Mouse (Mus musculus) limb, embryonic 13.5 days (tissue): ENCODE results near the gene Lpcat1. TPM values are rescaled to one million over a fixed set of nuclear protein-coding genes. Genes with fewer than 3 reads are reported as not detected.

ENCODE experiments used
- ATAC-seq: fragments of 200-750 bp; cut with Nextera tagmentation; 2 replicates; pipeline ENCODE4 v1.8.0; 2017; ENCODE audit warnings: low read depth, moderate number of reproducible peaks, moderate TSS enrichment; ENCODE audit not compliant: low FRiP score
- H3K27ac ChIP-seq: fragments of 300-500 bp; sonication (generic); 2 replicates; pipeline ENCODE4 v1.5.1; 2015; ENCODE audit warnings: inconsistent platforms, mild to moderate bottlenecking, moderate library complexity
- H3K27me3 ChIP-seq: fragments of 300-500 bp; sonication (generic); 2 replicates; pipeline ENCODE4 v1.6.1; 2015; ENCODE audit warnings: mild to moderate bottlenecking, inconsistent platforms
- H3K36me3 ChIP-seq: fragments of 300-500 bp; sonication (generic); 2 replicates; pipeline ENCODE4 v1.6.1; 2015; ENCODE audit warnings: inconsistent platforms, mild to moderate bottlenecking, moderate library complexity
- H3K4me1 ChIP-seq: fragments of 300-500 bp; sonication (generic); 2 replicates; pipeline ENCODE4 v1.6.1; 2015; ENCODE audit warnings: inconsistent platforms
- H3K4me2 ChIP-seq: fragments of 300-500 bp; sonication (generic); replicated peaks from 2 replicates; pipeline ENCODE4 v1.6.1; 2015; ENCODE audit warnings: inconsistent platforms, mild to moderate bottlenecking, moderate library complexity
- H3K4me3 ChIP-seq: fragments of 300-500 bp; sonication (generic); 2 replicates; pipeline ENCODE4 v1.5.1; 2015; ENCODE audit warnings: moderate library complexity, mild to moderate bottlenecking, inconsistent platforms
- H3K9ac ChIP-seq: fragments of 300-500 bp; sonication (generic); 2 replicates; pipeline ENCODE4 v1.6.1; 2015; ENCODE audit warnings: mild to moderate bottlenecking, inconsistent platforms
- H3K9me3 ChIP-seq: fragments of 300-500 bp; sonication (generic); 2 replicates; pipeline ENCODE4 v1.6.1; 2016; ENCODE audit warnings: inconsistent platforms
- WGBS: fragments of 180-500 bp; shearing (Covaris S2); methylation state at CpG from one replicate; pipeline ENCODE4 v1.1.7; 2015; 5-methylcytosine and 5-hydroxymethylcytosine counted together
- polyA plus RNA-seq: library from polyadenylated mRNA; unstranded; fragments of >200 nt; fragmentation: Nextera tagmentation; extraction: Ambion mirVana; gene quantifications from 2 replicates; pipeline ENCODE4 v1.2.1, GENCODE M21; 2015

Gene Lpcat1
- polyA plus RNA-seq, 1 experiment from 2014 or later: 53.6 TPM

GRCm38 (mm10) chr13:73488105-73488504 is 21.1 kb downstream of the Lpcat1 start:
- Histone ChIP-seq H3K4me3 (no peak overlapping the region), H3K27me3 (no peaks in the 10 kb centered on the region), H3K4me1 (no peaks in the 10 kb centered on the region), H3K36me3 (peaks cover 89% of the 10 kb centered on the region), H3K27ac (no peak overlapping the region), H3K9me3 (0 out of 2 replicates have a peak, but pooled peaks cover 5% of the 10 kb centered on the region), H3K4me2 (no peak overlapping the region), H3K9ac (no peak overlapping the region)
- no peak for ATAC-seq
- 49% methylated on average over 3 of the region's 3 CpGs for WGBS

GRCm38 (mm10) chr13:73488707-73489106 is 21.7 kb downstream of the Lpcat1 start:
- ATAC-seq: no peak
- Histone ChIP-seq H3K27me3 (no peaks in the 10 kb centered on the region), H3K4me2 (no peak overlapping the region), H3K9me3 (0 out of 2 replicates have a peak, but pooled peaks cover 5% of the 10 kb centered on the region), H3K27ac (no peak overlapping the region), H3K9ac (no peak overlapping the region), H3K4me3 (no peak overlapping the region), H3K4me1 (no peaks in the 10 kb centered on the region), H3K36me3 (peaks cover 92% of the 10 kb centered on the region)
- WGBS: 86% methylated on average over 9 of the region's 9 CpGs

- H3K9ac ChIP-seq: no peak overlapping the region
- H3K9me3 ChIP-seq: 0 out of 2 replicates have a peak, but pooled peaks cover 5% of the 10 kb centered on the region
- H3K4me3 ChIP-seq: no peak overlapping the region
- ATAC-seq: no peak
- no peak overlapping the region for H3K4me2 ChIP-seq
- H3K27me3 ChIP-seq: no peaks in the 10 kb centered on the region
- H3K36me3 ChIP-seq: peaks cover 95% of the 10 kb centered on the region
- WGBS: 89% methylated on average over 3 of the region's 3 CpGs
- no peak overlapping the region for H3K27ac ChIP-seq
- H3K4me1 ChIP-seq: no peaks in the 10 kb centered on the region
Measured at GRCm38 (mm10) chr13:73489986-73490385, 23.0 kb downstream of the Lpcat1 start.

- Histone ChIP-seq H3K36me3 (peaks cover 95% of the 10 kb centered on the region), H3K27ac (no peak overlapping the region), H3K4me2 (no peak overlapping the region), H3K27me3 (no peaks in the 10 kb centered on the region), H3K9ac (no peak overlapping the region), H3K4me1 (no peaks in the 10 kb centered on the region), H3K4me3 (no peak overlapping the region), H3K9me3 (0 out of 2 replicates have a peak, but pooled peaks cover 5% of the 10 kb centered on the region)
- WGBS: 82% methylated on average over 8 of the region's 8 CpGs
- ATAC-seq: no peak
Measured at GRCm38 (mm10) chr13:73490564-73491170, 23.7 kb downstream of the Lpcat1 start.

- Histone ChIP-seq H3K4me3 (no peak overlapping the region), H3K4me2 (no peak overlapping the region), H3K36me3 (peaks cover 97% of the 10 kb centered on the region), H3K27ac (no peak overlapping the region), H3K27me3 (no peaks in the 10 kb centered on the region), H3K4me1 (no peaks in the 10 kb centered on the region), H3K9ac (no peak overlapping the region), H3K9me3 (no peaks in the 10 kb centered on the region)
- 94% methylated on average over 4 of the region's 4 CpGs for WGBS
- ATAC-seq: no peak
Measured at GRCm38 (mm10) chr13:73493183-73493582, 26.2 kb downstream of the Lpcat1 start.

- Histone ChIP-seq H3K9ac (no peak overlapping the region), H3K4me1 (no peaks in the 10 kb centered on the region), H3K4me3 (no peak overlapping the region), H3K4me2 (no peak overlapping the region), H3K9me3 (no peaks in the 10 kb centered on the region), H3K27me3 (no peaks in the 10 kb centered on the region), H3K36me3 (peaks cover 97% of the 10 kb centered on the region), H3K27ac (no peak overlapping the region)
- ATAC-seq: no peak
- 95% methylated on average over 9 of the region's 9 CpGs for WGBS
Measured at GRCm38 (mm10) chr13:73494528-73494927, 27.5 kb downstream of the Lpcat1 start.

- H3K27me3 ChIP-seq: no peaks in the 10 kb centered on the region
- no peak for ATAC-seq
- H3K36me3 ChIP-seq: peaks cover 97% of the 10 kb centered on the region
- no peaks in the 10 kb centered on the region for H3K9me3 ChIP-seq
- no peak overlapping the region for H3K4me3 ChIP-seq
- H3K4me1 ChIP-seq: no peaks in the 10 kb centered on the region
- 72% methylated on average over 2 of the region's 2 CpGs for WGBS
- H3K9ac ChIP-seq: no peak overlapping the region
- no peak overlapping the region for H3K27ac ChIP-seq
- H3K4me2 ChIP-seq: no peak overlapping the region
Measured at GRCm38 (mm10) chr13:73496137-73496536, 29.1 kb downstream of the Lpcat1 start.

- H3K9ac ChIP-seq: no peak overlapping the region
- no peak overlapping the region for H3K27ac ChIP-seq
- H3K4me2 ChIP-seq: no peak overlapping the region
- no peak overlapping the region for H3K4me3 ChIP-seq
- no peaks in the 10 kb centered on the region; the same call in 1 of the 2 replicates for H3K9me3 ChIP-seq
- peaks cover 85% of the 10 kb centered on the region for H3K36me3 ChIP-seq
- H3K27me3 ChIP-seq: no peaks in the 10 kb centered on the region
- 75% methylated on average over 6 of the region's 6 CpGs for whole genome bisulfite sequencing
- H3K4me1 ChIP-seq: no peaks in the 10 kb centered on the region
- no peak for ATAC-seq
Measured at GRCm38 (mm10) chr13:73499893-73500604, 33.1 kb downstream of the Lpcat1 start.

GRCm38 (mm10) chr13:73502719-73503118 is 35.7 kb downstream of the Lpcat1 start:
- Histone ChIP-seq H3K4me2 (no peak overlapping the region), H3K27ac (no peak overlapping the region), H3K4me1 (no peaks in the 10 kb centered on the region), H3K27me3 (no peaks in the 10 kb centered on the region), H3K4me3 (no peak overlapping the region), H3K9ac (no peak overlapping the region), H3K9me3 (no peaks in the 10 kb centered on the region; the same call in 1 of the 2 replicates), H3K36me3 (peaks cover 83% of the 10 kb centered on the region)
- no peak for ATAC-seq
- 71% methylated on average over 2 of the region's 2 CpGs for WGBS

GRCm38 (mm10) chr13:73505686-73506467 is 38.9 kb downstream of the Lpcat1 start:
- Histone ChIP-seq H3K9me3 (no peaks in the 10 kb centered on the region; the same call in 1 of the 2 replicates), H3K27ac (no peak overlapping the region), H3K9ac (no peak overlapping the region), H3K4me1 (no peaks in the 10 kb centered on the region), H3K36me3 (peaks cover 80% of the 10 kb centered on the region), H3K4me2 (no peak overlapping the region), H3K4me3 (no peak overlapping the region), H3K27me3 (no peaks in the 10 kb centered on the region)
- WGBS: 71% methylated on average over 7 of the region's 7 CpGs
- ATAC-seq: 0 out of 2 replicates have a peak, but pooled peaks have one; percentile 40

- Histone ChIP-seq H3K4me2 (no peak overlapping the region), H3K9me3 (no peaks in the 10 kb centered on the region), H3K4me1 (no peaks in the 10 kb centered on the region), H3K36me3 (peaks cover 85% of the 10 kb centered on the region), H3K4me3 (no peak overlapping the region), H3K27ac (no peak overlapping the region), H3K9ac (peak overlapping the region; percentile 25; the same call in 1 of the 2 replicates), H3K27me3 (no peaks in the 10 kb centered on the region)
- 93% methylated on average over 8 of the region's 8 CpGs for WGBS
- ATAC-seq: no peak
Measured at GRCm38 (mm10) chr13:73508817-73509550, 42.0 kb downstream of the Lpcat1 start.
